Mouse (Mus musculus) hindbrain, embryonic 12.5 days (tissue): ENCODE data around the gene Ppm1j. TPM values are rescaled to one million over a fixed set of nuclear protein-coding genes. Genes with fewer than 3 reads are reported as not detected.

ENCODE experiments used
- ATAC-seq: fragments of 200-750 bp; cut with Nextera tagmentation; 2 replicates; pipeline ENCODE4 v1.8.0; 2017; ENCODE audit warnings: moderate TSS enrichment; ENCODE audit not compliant: low FRiP score
- H3K27ac ChIP-seq: fragments of 300-500 bp; sonication (generic); 2 replicates; pipeline ENCODE4 v1.5.1; 2016; ENCODE audit warnings: mild to moderate bottlenecking
- H3K27me3 ChIP-seq: fragments of 300-500 bp; sonication (generic); 2 replicates; pipeline ENCODE4 v1.6.1; 2016; ENCODE audit warnings: mild to moderate bottlenecking
- H3K36me3 ChIP-seq: fragments of 300-500 bp; sonication (generic); 2 replicates; pipeline ENCODE4 v1.6.1; 2016; ENCODE audit warnings: mild to moderate bottlenecking
- H3K4me1 ChIP-seq: fragments of 300-500 bp; sonication (generic); 2 replicates; pipeline ENCODE4 v1.6.1; 2016
- H3K4me2 ChIP-seq: fragments of 300-500 bp; sonication (generic); replicated peaks from 2 replicates; pipeline ENCODE4 v1.6.1; 2016; ENCODE audit warnings: mild to moderate bottlenecking
- H3K4me3 ChIP-seq: fragments of 300-500 bp; sonication (generic); 2 replicates; pipeline ENCODE4 v1.5.1; 2016; ENCODE audit warnings: mild to moderate bottlenecking
- H3K9ac ChIP-seq: fragments of 300-500 bp; sonication (generic); 2 replicates; pipeline ENCODE4 v1.6.1; 2016; ENCODE audit warnings: mild to moderate bottlenecking, moderate library complexity
- H3K9me3 ChIP-seq: fragments of 300-500 bp; sonication (generic); replicated peaks from 2 replicates; pipeline ENCODE4 v1.6.1; 2016; ENCODE audit warnings: mild to moderate bottlenecking
- WGBS: fragments of 180-500 bp; shearing (Covaris S2); methylation state at CpG from one replicate; pipeline ENCODE4 v1.1.7; 2016; 5-methylcytosine and 5-hydroxymethylcytosine counted together
- polyA plus RNA-seq: library from polyadenylated mRNA; unstranded; fragments of >200 nt; fragmentation: Nextera tagmentation; extraction: Ambion mirVana; gene quantifications from 2 replicates; pipeline ENCODE4 v1.2.1, GENCODE M21; 2016

Ppm1j gene
- polyA plus RNA-seq, 1 experiment from 2014 or later = 2.0 TPM

DNA sequence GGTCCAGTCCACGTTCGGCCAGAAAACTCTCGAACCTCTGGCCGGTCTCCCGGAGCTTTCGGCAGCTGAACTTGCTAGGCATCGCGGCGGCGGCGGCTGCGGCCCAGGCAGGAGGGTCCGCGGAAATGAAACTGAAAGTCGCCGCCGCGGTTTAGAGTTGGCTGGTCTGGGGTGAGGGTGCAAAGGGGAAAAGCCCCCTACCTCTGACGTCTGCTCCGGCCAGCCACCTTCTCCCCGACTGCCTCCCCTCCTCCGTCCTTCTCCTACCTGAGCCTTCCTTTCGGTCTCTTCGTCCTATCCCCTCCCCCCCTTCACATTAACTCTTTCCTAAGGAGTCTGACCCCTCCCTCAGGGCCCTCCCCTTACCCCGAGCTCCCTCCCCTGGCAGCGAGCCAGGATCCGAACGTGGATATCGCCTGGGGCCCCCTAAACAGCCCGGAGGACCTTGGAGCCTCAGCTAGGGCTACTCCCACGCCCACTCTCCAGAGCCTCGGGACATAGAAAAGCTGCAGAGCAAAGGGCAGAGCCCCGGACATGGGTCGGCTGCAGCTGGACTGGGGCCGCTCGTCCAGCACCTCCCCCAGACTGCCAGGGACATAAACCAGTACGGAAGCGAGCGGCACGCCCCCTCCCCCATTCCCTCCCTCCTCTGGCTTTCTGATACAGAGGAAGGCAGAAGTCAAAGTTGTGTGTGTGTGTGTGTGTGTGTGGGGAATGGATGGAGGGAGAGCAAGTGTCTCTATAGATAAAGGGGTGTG lies 37.3 kb downstream of the Ppm1j start, which contains the start of gene Mov10:
TSS of gene Mov10 (minus strand) at position 573 of the 758 bp plus-strand sequence.
- Histone ChIP-seq H3K27me3 (no peaks in the 10 kb centered on the region), H3K4me2 (peak within 1 kb of the TSS; percentile 99), H3K27ac (peak within 1 kb of the TSS; percentile 66), H3K36me3 (peaks cover 6% of the 10 kb centered on the region; the same call in 1 of the 2 replicates), H3K9ac (peak within 1 kb of the TSS; percentile 80), H3K4me3 (peak within 1 kb of the TSS; percentile 75), H3K4me1 (peaks cover 14% of the 10 kb centered on the region), H3K9me3 (no peaks in the 10 kb centered on the region)
- WGBS = under 1% methylated on average over 35 of the region's 40 CpGs
- ATAC-seq = peak; percentile 75

DNA sequence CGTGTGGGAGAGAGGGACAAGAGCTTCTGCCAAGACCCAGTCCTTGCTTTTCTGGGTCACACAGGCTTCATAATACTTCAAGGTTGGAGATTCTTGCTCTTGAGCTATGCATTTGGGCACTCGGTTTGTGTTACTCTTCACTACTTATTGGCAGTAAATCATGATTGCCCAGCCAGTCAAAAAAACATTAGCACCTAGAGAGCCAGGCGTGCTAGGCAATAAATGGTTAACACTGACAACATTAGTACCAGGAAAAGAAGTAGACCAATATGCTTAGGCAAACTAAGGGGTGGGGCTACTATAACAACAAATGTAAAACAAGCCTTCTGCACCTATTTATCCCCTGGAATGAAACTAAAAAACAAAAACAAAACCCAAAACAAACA lies 37.9 kb downstream of the Ppm1j start:
- Histone ChIP-seq H3K9ac (peak overlapping the region; percentile 80), H3K36me3 (peaks cover 6% of the 10 kb centered on the region; the same call in 1 of the 2 replicates), H3K27me3 (no peaks in the 10 kb centered on the region), H3K4me2 (peak overlapping the region; percentile 99), H3K9me3 (no peaks in the 10 kb centered on the region), H3K4me1 (peaks cover 14% of the 10 kb centered on the region), H3K27ac (peak overlapping the region; percentile 49; the same call in 1 of the 2 replicates), H3K4me3 (peak overlapping the region; percentile 75)
- 6% methylated on average over 3 of the region's 3 CpGs for WGBS
- no peak for ATAC-seq

DNA sequence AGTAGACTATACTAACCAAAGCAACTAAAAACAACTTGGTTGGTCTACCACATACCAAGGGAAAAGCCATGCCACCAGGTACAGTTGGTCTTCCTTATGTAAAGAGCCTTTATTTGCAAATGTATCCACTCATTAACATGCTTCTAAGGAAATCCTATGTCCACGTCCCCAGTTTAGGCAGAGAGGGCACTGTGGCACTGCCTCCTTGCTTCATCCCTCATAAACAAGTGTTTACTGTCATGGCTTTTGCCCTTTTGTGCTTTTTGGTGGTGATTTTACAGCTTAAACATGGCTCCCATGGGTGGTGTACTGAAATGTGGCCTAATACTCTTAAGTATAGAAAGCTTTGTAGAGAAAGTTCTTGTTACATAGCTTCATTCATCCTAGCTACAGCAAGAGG lies 39.6 kb downstream of the Ppm1j start:
- Histone ChIP-seq H3K9me3 (no peaks in the 10 kb centered on the region), H3K27ac (no peak overlapping the region), H3K27me3 (no peaks in the 10 kb centered on the region), H3K9ac (no peak overlapping the region), H3K4me3 (no peak overlapping the region), H3K4me2 (no peak overlapping the region), H3K4me1 (peaks cover 14% of the 10 kb centered on the region), H3K36me3 (peaks cover 6% of the 10 kb centered on the region; the same call in 1 of the 2 replicates)
- no peak for ATAC-seq
- WGBS = 50% methylated on average over 1 of the region's 1 CpGs

DNA sequence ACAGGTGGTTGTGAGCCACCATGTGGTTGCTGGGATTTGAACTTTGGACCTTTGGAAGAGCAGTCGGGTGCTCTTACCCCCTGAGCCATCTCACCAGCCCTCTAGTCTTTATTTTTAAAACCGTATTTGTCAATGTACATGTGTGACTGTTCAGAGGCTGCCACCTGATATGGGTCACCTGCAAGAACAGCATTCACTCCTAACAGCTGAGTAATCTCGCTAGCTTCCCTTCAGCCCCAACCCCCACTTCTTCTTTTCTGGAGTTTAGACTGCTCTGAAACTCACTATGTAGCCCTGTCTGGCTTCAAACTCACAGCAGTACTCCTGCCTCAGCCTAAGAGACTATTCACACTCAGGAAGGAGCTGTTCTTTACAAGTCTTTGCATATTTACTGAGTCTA lies 41.6 kb downstream of the Ppm1j start:
- Histone ChIP-seq H3K4me3 (no peak overlapping the region), H3K9me3 (no peaks in the 10 kb centered on the region), H3K27me3 (no peaks in the 10 kb centered on the region), H3K4me1 (peaks cover 7% of the 10 kb centered on the region), H3K36me3 (peaks cover 15% of the 10 kb centered on the region), H3K4me2 (no peak overlapping the region), H3K27ac (no peak overlapping the region), H3K9ac (no peak overlapping the region)
- WGBS = 86% methylated on average over 3 of the region's 3 CpGs
- no peak for ATAC-seq

Other genes starting within 250 kb of the Ppm1j start
- gene Slc16a1, start 142.4 kb upstream of the Ppm1j start, polyA plus RNA-seq = 21.4 and 22.0 TPM in 2 replicates
- 0.06 TPM in 1 of 2 replicates, not detected in the other for gene Fam19a3, start 784 bp downstream of the Ppm1j start, polyA plus RNA-seq
- gene Rhoc, start 7.3 kb downstream of the Ppm1j start, polyA plus RNA-seq = 112 and 121 TPM in 2 replicates
- 27.1 and 38.0 TPM in 2 replicates for gene Mov10, start 37.5 kb downstream of the Ppm1j start, polyA plus RNA-seq
- 38.3 and 42.5 TPM in 2 replicates for gene St7l, start 82.9 kb downstream of the Ppm1j start, polyA plus RNA-seq
- gene Capza1, start 83.4 kb downstream of the Ppm1j start, polyA plus RNA-seq = 201 and 208 TPM in 2 replicates
- 1.1 and 1.9 TPM in 2 replicates for gene Wnt2b, start 180.9 kb downstream of the Ppm1j start, polyA plus RNA-seq